Mouse (Mus musculus) C2C12 (cell line): ENCODE measurements around the gene Gm45140.

ENCODE experiments used
- CEBPB ChIP-seq: IDR thresholded peaks from one replicate; pipeline ENCODE4 v1.6.1; 2011; ENCODE audit warnings: low read depth, mild to moderate bottlenecking, control low read depth, moderate library complexity
- CTCF ChIP-seq: IDR thresholded peaks from one replicate; pipeline ENCODE4 v1.5.1; 2011; ENCODE audit not compliant: control insufficient read depth, insufficient read depth, insufficient read length
- MAX ChIP-seq: IDR thresholded peaks from one replicate; pipeline ENCODE4 v1.6.1; 2011; ENCODE audit warnings: mild to moderate bottlenecking, control low read depth
- MYOG ChIP-seq: IDR thresholded peaks from one replicate; pipeline ENCODE4 v1.6.1; 2011; ENCODE audit not compliant: control insufficient read depth, insufficient read length; ENCODE audit errors: extremely low read depth
- USF1 ChIP-seq: IDR thresholded peaks from one replicate; pipeline ENCODE4 v1.6.1; 2011; ENCODE audit warnings: low read depth, mild to moderate bottlenecking, control low read depth, moderate library complexity

GRCm38 (mm10) chr6:87748531-87748930 lies 87.1 kb downstream of the Gm45140 start:
- TF ChIP-seq CTCF (no peak), MYOG (no peak), CEBPB (no peak), MAX (no peak), USF1 (no peak)
